8 mouse cellular contexts compared by ENCODE assay signal in the genomic region with DNA sequence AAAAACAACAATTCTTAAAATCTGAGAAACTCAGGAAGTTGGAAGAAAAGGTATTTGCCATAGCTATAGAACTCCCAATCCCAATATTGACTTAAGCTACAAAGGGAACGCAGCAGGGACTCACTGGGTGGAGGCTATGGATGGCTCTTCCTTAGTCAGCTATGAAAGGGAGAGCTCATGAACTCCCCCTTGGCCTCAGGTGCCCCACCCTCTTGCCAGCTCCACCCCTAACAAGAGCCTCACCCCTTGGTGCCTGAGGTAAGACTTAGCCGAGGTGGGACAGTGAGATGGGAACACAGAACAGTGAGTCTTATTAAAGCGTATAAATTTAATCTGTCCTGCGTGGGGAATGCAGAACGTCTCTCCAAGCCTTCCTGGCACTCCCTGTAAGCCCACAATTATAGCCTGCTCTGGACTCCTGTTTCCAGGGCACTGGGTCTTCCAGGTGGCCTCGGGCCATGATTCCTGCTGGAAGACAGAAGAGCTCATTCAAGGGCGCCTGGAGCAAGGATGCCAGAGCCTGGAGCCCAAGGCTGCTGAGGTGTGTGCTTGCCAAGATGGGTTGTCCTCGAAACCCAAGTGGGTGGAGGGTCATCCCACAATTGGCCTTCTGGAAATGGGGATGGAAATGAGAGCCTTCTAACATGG. TPM values are rescaled to one million over a fixed set of nuclear protein-coding genes. Genes with fewer than 3 reads are reported as not detected.
DNase-seq lines count a peak whose midpoint lies in the region; ATAC-seq and TF ChIP-seq lines count a peak whose summit lies in the region.
"Had no signal": no experiment of that assay in that cellular context is flagged by ENCODE, and none has a peak within 500 bp of the region (broad histone marks: within the 10 kb centered on the region; RNA-seq: fewer than 3 reads in every experiment).

No protein-coding gene starts in this region.

- H3K4me1 ChIP-seq in intestine, embryonic 16.5 days (ENCODE audit: control insufficient read depth, insufficient read depth, low read length): peaks cover 29% of the 10 kb centered on the region
- H3K4me1 ChIP-seq in stomach, postnatal 0 days (replicated peaks; ENCODE audit: control insufficient read depth, insufficient read depth): peaks cover 14% of the 10 kb centered on the region

- no peak overlapping the region for H3K27ac ChIP-seq in intestine, embryonic 16.5 days (ENCODE audit: low read length)
- peak overlapping the region; percentile 73 for H3K27ac ChIP-seq in stomach, postnatal 0 days (replicated peaks)
- H3K27ac ChIP-seq: heart, embryonic 13.5 days had no signal

- no peaks in the 10 kb centered on the region for H3K9me3 ChIP-seq in intestine, embryonic 16.5 days (ENCODE audit: control insufficient read depth, low read length)
- no peaks in the 10 kb centered on the region for H3K9me3 ChIP-seq in stomach, postnatal 0 days (ENCODE audit: control insufficient read depth, low read length)
- H3K9me3 ChIP-seq: heart, embryonic 13.5 days had no signal

- H3K9ac ChIP-seq in intestine, embryonic 16.5 days (ENCODE audit: low read depth, low read length): no peak overlapping the region
- H3K9ac ChIP-seq in stomach, postnatal 0 days (ENCODE audit: low read length): no peak overlapping the region
- H3K9ac ChIP-seq: heart, embryonic 13.5 days had no signal

- no peak overlapping the region for H3K4me3 ChIP-seq in intestine, embryonic 16.5 days (ENCODE audit: low read length)
- no peak overlapping the region for H3K4me3 ChIP-seq in stomach, postnatal 0 days (ENCODE audit: low read depth, low read length)
- H3K4me3 ChIP-seq: heart, embryonic 13.5 days had no signal

- no peaks in the 10 kb centered on the region for H3K27me3 ChIP-seq in intestine, embryonic 16.5 days (replicated peaks; ENCODE audit: control insufficient read depth, insufficient read depth, low read length)
- H3K27me3 ChIP-seq in stomach, postnatal 0 days (ENCODE audit: control insufficient read depth, insufficient read depth, low read length): no peaks in the 10 kb centered on the region
- H3K27me3 ChIP-seq: heart, embryonic 13.5 days had no signal

- 73% methylated on average over 8 of the region's 8 CpGs for WGBS in intestine, embryonic 16.5 days
- 67% methylated on average over 8 of the region's 8 CpGs for WGBS in stomach, postnatal 0 days

- TF ChIP-seq EP300 in stomach, postnatal 0 days (optimal IDR thresholded peaks at IDR 0.05): no peak

- TF ChIP-seq CTCF in stomach, postnatal 0 days (IDR thresholded peaks at IDR 0.05; ENCODE audit: low read depth): no peak

- 0 out of 2 replicates have a peak, but pooled peaks have one; percentile 51 for ATAC-seq in intestine, embryonic 16.5 days
- ATAC-seq in stomach, postnatal 0 days (ENCODE audit: low FRiP score, low TSS enrichment): peak; percentile 72
- no peak for ATAC-seq in granulocyte monocyte progenitor cell, adult 5-6 weeks (replicated peaks; ENCODE audit: poor library complexity, severe bottlenecking)

- H3K36me3 ChIP-seq in intestine, embryonic 16.5 days (ENCODE audit: control insufficient read depth, insufficient read depth, low read length): no peaks in the 10 kb centered on the region
- H3K36me3 ChIP-seq in stomach, postnatal 0 days (ENCODE audit: control insufficient read depth, insufficient read depth, low read length): no peaks in the 10 kb centered on the region
- H3K36me3 ChIP-seq: heart, embryonic 13.5 days had no signal

- H3K4me2 ChIP-seq in intestine, embryonic 16.5 days (ENCODE audit: low read depth, low read length): no peak overlapping the region
- H3K4me2 ChIP-seq in stomach, postnatal 0 days (replicated peaks; ENCODE audit: low read depth): 0 out of 2 replicates have a peak overlapping the region, but pooled peaks have one; percentile 27
- H3K4me2 ChIP-seq: heart, embryonic 13.5 days had no signal

- peak; percentile 81 for DNase-seq in ovary, adult 18-20 months (ENCODE audit: low spot score)
- DNase-seq in ovary, postnatal 14 days (ENCODE audit: low spot score): no peak
- DNase-seq in cerebellum, adult 18-20 months: peak; percentile 62 to 76
- DNase-seq in stomach, postnatal 0 days (ENCODE audit: low spot score): peak; percentile 54
- DNase-seq in B cell, adult 2 months: no peak

RNA-seq across cellular contexts. Expression of a gene that starts 55.9 kb away (rescaled TPM):
- 17.9 and 18.8 TPM in 2 replicates for polyA plus RNA-seq in intestine, embryonic 16.5 days (2015; fragmentation: Nextera tagmentation; extraction: Ambion mirVana)
- 20.5 and 23.4 TPM in 2 replicates for polyA plus RNA-seq in stomach, postnatal 0 days (2015; fragmentation: Nextera tagmentation; extraction: Ambion mirVana)
- 21.6 and 25.7 TPM in 2 replicates for total RNA-seq in granulocyte monocyte progenitor cell, adult 5-6 weeks (2014; fragmentation: Nextera tagmentation)
- 30.3 and 30.6 TPM in 2 replicates for total RNA-seq in granulocyte monocyte progenitor cell, adult 5-6 weeks (2017)

Comparison
In these comparisons a context has a peak if more than half of its experiments do, and no peak if none do; other contexts are left out.
1. DNase-seq: peak in ovary, adult 18-20 months (single experiment), cerebellum, adult 18-20 months (2 of 2) and stomach, postnatal 0 days (single experiment); none in ovary, postnatal 14 days (single experiment) and B cell, adult 2 months (0 of 2).